Mouse (Mus musculus) adrenal gland, adult 18-20 months (tissue): ENCODE results near the gene Pth2. TPM values are rescaled to one million over a fixed set of nuclear protein-coding genes. Genes with fewer than 3 reads are reported as not detected.
"Not testable (repeated sequence)": the region's sequence is repeated elsewhere in the genome, so short reads cannot be mapped to it uniquely, and the experiment has no call there.

ENCODE experiments used
- DNase-seq, 2 experiments: peaks; one replicate each; pipeline ENCODE4 v3.0.0; 2021 to 2022; ENCODE audit warnings: low spot score in 2 of 2
- total RNA-seq, 2 experiments: library from RNA; stranded (reverse); gene quantifications; 1 replicate in 1 of 2; 2 replicates in 1 of 2; pipeline ENCODE4 v1.2.3; 2021

Gene Pth2
- total RNA-seq, 2 experiments from 2014 or later = not detected

DNA sequence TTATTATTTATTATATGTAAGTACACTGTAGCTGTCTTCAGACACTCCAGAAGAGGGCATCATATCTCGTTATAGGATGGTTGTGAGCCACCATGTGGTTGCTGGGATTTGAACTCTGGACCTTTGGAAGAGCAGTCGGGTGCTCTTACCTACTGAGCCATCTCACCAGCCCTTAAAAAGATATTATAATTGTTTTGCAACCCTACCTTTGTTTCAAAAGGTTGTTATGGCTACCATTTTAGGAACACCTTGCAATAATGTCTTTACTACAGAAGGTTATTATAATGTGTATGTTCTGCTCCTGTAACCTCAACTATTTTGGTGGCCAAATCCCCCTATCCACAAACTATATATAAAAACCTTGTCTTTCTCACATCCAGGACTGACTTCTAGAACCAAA, 27.7 kb upstream of the Pth2 start:
- not testable (repeated sequence) for DNase-seq

DNA sequence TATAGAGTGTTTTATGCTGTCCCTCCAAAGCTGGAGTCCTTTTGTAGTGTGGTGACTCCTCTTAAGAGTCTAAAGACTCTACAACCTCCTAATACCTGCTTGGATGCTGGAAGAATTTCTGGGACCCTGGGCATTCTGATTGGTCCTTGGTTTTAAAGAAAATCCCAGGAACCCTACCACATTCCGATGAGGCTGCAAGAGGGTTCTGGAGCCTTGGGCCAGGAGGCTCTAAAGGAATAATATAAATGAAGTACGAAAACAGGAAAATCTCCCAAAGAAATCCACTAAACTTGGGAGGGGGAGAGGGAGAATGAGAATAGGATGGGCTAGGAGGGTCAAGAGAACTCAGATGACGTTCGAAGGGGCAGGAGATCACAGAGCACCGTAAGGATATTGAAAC, 27.2 kb upstream of the Pth2 start:
- DNase-seq = no peak

DNA sequence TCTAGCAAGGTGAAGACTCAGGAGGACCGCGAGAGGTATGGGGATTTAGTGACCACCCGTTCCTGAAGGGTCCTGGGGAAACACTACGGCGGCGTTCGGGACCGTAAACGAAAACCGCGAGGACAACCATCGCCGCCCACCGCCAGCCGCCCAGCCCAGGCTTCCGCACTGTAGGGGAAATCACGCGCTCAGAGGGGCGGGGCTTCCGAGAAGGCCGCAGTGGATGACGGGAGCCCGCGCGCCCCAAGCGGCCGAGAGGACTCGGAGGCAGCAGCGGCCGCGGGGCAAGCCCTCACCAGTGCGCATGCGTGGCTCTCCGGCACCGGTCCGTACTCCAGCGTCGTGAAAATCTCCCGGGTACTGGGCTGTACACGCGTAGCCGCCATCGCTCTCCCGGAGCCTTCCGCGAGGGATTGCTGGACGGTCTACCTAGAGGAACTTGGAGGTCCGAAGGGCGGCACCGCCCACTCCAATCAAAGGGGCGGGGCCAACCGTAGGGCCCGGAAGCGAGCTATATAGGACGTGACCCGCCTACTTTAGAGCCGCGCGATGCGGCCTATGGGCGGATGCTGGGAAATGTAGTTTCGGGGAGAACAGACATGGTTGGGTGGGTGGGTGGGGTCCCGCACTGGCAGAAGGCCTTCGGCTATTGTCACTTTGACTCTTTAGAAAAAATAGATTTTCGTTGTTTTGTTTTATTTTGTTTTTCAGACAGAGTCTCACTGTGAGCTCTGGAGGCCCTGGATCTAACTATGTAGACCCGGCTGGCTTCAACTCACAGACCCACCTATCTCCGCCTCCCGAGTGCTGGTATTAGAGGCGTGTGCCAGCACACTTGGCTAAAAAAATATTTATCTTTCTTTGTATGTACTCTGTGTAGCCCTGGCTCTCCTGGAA, 26.5 kb upstream of the Pth2 start, which contains the start of the genes Pih1d1 and Aldh16a1:
Gene Pih1d1, plus strand, starts transcription at position 208 of the 897 bp plus-strand sequence.
Gene Aldh16a1, minus strand, starts transcription at position 489 of the 897 bp plus-strand sequence.
- peak; percentile 95 to 96 for DNase-seq

DNA sequence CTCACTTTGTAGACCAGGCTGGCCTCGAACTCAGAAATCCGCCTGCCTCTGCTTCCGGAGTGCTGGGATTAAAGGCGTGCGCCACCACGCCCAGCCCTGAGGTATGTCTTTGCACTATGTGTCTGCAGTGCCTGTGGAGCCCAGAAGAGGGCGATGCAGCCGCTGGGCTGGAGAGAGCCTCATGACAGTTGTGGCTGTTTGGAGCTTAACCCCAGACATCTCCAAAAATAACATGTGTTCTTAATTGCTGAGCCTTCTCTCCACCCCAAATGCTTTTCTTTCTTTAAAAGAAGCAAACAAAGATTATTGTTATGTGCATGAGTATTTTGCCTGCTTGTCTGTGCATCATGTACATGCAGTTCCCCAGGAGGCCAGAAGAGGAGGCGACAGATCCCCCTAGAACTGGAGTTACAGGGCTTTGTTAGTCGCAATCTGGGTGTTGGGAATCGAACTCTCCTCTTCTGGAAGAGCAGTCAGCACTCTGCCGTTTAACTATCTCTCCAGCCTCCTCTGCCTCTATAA, 25.7 kb upstream of the Pth2 start:
- DNase-seq = peak in 1 of 2 experiments; percentile 54

DNA sequence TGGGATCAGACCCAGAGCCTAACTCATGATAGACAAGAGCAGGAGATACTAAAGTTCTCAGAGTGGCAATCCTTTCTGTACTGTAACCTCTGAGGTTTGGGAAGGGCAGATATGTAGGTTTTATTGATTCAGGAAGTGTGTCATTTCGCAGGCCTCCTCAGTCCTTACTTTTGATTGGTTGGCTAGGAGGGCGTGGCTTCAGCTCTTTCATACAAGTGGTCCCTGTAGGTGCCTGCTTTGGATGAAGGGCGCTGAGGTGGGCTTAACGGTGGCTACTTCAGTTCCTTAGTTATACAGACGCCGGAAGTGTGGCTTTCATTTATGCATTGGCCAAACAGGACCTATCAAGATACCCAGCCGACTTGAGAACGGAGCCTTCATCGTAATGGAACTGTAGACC, 25.2 kb upstream of the Pth2 start:
- no peak for DNase-seq

DNA sequence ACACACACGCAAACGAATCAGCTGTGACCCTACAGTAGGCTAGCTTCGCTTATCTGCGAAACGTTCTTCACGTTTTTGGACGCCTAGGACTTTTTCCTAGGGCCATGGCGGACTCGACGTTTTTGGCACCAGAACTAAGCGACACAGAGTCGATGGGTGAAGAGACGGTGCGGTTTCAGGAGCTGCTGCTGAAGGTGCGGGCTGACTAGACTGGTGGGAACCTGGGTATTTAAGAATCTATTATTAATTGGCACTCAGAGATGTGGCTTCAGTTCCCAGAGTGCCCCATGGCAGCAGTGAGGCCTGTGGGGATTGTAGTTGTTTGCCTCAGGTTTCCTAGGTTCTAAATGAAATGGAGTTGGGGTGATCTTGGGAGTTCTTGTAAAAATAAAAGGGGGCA, 24.6 kb upstream of the Pth2 start:
- DNase-seq = no peak

DNA sequence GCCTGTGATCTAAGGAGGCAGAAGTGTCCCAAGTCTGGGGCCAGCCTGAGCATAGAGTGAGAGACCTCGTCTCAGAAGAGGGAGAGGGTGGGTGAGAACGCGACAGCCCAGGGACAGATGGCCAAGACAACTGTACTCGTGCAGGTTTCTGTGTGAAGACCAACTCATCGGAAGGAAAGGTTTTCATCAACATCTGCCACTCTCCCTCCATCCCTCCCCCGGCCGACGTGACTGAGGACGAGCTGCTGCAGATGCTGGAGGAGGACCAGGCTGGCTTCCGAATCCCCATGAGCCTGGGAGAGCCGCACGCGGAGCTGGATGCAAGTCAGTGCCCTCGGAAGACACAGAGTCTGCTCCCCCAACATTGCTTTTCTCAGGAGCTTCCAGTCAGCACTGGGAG, 23.3 kb upstream of the Pth2 start:
- no peak for DNase-seq

DNA sequence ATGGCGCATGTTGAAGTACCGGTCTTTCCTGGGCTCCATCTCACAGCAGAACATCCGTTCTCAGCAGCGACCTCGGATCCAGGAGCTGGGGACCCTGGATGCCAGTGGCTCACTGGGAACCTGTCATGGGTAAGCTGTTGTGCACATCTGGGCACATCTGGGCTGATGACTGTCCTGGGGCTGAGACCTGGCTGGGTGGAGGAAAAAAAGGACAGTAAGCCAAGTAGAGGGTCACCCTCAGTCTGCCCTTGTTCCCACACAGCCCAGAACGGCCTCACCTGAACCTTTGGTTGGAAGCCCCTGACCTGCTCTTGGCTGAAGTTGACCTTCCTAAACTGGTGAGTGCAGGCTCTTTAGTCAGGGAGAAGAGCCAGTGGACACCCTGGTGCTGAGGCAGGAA, 21.8 kb upstream of the Pth2 start:
- no peak for DNase-seq

DNA sequence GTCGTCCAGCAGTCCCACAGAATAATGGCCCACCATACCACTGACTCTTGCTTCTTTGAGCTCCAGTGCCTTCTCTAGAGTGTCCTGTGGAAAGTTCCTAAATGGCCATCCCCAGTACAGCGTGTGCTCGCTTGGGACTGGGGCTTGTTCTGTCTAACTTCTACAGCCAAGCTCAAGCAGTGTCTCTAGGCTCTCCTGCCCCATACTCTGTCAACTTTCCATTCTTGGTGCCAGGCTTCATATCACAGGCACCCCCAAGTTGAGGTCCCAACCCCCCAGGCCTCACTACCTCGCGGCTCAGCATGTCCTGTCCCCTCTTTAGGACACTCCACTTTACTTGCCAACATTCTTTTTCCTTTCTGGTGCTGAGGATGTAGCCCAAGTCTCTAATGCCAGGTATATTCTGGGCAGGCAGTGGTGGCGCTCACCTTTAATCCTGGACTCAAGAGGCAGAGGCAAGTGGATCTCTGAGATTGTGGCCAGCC, 20.4 kb upstream of the Pth2 start:
- no peak for DNase-seq

DNA sequence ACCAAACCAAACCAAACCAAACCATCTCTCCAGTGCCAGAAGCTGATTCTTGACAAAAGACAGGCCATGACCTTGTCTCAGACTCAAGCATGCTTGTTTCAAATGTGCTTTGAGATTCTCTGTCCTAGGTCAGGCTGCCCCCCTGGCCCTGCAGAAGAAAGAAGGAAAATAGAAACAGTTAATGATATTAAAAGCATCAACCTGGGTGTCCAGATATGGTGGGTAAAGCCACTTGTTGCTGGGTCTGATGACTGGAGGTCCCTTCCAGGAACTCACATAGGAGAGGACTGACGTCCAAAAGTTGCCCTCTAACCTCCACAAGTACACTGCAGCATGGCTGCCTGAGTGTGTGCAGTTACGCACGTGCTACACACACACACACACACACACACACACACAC, 19.9 kb upstream of the Pth2 start:
- no peak for DNase-seq

DNA sequence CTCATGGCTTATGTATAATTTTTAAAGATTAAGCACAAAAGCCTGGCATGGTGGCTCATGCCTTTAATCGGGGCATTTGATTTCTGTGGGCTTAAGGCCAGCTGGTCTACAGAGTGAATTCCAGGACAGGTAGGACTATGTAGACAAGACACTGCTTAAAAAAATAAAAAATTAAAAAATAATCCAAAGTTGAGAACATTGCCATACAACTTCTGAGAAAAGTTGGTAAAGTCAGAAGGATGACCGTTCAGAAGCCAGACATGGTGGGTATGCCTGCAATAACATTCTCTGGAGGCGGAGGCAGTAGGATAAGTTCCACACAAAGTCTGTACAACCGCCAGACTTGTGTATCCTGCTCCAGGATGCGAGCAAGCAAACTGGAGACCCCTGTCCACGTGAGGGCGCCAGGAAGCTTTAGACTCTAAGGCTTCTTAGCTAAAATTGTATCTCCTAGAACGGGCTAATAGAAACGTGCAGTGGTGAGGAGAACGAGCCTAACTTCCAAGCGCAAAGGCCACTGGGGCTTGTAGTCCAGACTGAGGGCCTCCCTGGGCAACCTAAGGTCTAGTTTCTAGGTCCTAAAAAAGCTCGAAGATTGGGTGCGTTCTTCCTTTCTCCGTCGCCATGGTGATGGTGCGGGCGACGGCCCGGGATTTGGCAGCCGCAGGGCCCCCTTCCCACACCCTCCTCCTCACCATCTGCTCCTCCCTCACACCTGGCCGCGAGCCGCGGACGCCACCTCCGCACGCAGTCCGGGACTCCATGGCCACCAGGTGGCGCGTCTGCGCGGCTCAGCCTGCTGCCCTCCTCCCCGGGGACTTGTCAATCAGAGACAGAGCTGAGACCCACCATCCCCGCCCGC, 19.0 kb upstream of the Pth2 start:
- DNase-seq = peak; percentile 84 to 93

DNA sequence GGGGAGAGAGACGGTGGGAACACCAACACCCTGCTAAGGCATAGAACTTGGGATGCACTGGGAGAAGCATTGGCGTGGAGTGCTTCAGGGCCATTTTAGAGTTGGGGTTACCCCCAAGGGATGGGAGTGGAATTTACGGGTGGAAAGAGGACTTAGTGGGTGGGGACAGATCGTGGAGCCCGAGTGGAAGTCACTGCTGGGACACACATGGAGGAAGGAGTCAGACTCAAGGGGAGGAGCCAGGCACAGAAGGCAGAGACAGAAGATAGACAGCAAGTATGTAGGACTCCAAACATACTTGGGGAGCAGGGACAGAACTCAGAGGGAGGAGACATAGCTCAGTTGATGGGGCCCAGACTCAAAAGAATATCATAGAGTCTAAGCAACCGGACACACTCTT, 18.2 kb upstream of the Pth2 start:
- DNase-seq = no peak

DNA sequence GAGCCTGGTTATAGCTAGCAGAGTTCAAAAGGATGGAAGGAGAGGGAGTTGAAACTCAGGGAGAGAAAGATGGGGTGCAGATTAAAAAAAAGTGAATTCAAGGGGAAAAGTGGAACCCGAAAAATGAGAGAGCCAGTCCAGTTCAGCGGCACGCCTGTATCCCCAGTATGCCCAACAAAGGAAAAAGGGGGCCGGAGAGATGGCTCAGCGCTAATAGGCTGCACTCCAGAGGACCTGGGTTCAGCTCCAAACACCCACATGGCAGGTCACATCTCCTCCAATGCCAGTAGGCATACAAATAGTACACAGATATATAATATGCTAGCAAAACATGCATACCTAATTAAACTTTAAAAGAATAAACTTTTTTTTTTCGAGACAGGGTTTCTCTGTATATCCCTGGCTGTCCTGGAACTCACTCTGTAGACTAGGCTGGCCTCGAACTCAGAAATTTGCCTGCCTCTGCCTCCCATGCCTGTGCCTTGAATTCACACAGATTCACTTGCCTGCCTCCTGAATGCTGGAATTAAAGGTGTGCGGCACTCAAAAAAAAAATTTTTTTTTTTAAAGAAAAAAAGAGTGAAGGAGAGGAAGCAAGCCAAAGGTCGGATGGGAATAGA, 17.7 kb upstream of the Pth2 start:
- no peak for DNase-seq

DNA sequence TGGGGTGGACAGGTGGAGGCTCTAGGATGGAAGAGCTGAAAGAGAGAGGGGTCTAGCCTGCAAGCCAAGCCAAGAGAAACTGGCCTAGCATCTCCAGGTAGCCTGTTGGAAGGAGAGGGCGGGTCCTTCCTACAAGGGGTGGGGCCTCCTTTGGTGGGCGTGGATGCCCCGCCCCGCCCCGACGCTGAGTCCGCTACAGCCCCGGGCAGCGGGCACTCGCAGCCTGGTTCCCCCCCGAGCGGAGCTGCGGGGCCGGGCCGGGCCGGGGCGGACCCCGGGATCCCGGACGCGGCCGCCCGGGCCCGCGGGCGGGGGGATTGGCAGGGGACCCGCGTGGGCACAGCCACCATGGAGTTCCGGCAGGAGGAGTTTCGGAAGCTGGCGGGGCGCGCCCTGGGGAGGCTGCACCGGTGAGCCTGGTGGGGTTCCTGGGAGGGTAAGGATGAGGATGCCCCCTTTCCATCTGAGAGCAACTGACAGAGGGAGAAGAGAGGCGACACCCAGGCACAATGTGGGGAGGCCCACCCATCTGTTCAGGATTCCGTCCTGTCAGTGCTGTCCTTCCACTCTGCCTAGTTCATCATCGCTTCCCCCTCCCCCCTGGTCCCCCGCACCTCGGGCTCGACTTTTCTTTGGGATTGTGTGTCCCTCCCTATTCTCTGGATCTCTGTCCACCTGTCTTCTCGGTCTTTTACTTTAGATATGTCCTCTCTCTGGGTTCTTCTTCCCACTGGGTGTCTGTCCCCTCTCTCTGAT, 16.9 kb upstream of the Pth2 start, which contains the start of gene Slc17a7:
Gene Slc17a7, plus strand, starts transcription at position 215 of the 756 bp plus-strand sequence.
- DNase-seq = peak; percentile 33 to 46

DNA sequence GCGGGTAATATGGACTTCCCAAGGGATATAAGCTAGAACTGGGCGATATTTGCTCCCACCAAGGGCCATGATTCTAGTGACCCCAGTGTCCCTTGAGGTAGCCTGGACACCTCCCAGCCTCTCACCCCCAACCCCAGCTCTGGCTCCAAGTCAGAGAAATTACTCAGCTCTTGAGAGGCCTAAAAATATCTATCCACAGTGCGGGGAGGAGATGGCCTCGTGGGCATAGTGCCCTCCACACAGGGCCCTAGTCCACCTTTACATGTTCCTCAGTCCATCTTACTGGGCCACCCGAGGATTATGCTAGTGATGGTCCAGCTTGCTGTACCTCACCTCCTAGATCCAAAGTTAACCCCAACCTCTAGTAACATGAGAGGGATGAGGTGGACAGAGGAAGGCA, 16.0 kb upstream of the Pth2 start:
- DNase-seq = no peak

DNA sequence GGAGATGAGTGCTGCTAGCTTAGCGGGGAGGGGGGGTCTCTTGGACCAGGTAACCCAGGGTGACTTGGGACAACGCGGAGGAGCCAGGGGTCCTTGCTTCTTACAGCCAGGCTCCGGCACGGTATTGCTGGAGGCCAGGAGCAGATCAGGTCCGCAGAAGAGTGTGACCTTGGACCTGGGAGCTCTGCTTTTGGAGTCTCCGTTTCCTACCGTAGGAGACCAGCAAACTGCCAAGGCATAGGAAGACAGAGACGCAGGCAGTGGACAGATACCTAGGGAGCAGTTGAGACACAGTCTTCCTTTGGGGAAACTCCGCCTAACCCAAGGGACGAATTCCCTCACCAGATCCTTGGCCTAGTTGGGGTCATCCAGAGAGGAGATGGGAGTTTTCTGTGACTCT, 15.1 kb upstream of the Pth2 start:
- no peak for DNase-seq

DNA sequence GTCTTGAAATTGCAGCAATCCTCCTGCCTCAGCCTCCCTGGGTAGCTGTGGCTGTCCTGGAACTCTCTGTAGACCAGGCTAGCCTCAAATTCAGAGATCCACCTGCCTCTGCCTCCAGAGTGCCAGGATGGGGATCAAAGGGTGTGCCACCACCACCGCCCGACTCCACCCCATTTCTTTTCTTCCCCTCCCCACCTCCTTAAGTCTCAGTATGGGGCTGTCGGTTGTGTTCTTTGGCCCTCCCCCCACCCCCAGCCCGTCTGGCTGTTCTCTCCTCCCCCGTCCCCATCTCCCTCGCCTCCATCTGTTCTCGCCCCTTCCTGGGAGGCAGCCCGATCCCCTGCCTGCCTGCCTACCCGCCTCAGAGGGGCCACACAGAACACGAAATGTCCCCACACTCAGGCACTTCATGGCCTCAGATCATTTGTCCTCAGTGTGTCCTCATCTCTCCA, 13.8 kb upstream of the Pth2 start:
- DNase-seq = no peak

DNA sequence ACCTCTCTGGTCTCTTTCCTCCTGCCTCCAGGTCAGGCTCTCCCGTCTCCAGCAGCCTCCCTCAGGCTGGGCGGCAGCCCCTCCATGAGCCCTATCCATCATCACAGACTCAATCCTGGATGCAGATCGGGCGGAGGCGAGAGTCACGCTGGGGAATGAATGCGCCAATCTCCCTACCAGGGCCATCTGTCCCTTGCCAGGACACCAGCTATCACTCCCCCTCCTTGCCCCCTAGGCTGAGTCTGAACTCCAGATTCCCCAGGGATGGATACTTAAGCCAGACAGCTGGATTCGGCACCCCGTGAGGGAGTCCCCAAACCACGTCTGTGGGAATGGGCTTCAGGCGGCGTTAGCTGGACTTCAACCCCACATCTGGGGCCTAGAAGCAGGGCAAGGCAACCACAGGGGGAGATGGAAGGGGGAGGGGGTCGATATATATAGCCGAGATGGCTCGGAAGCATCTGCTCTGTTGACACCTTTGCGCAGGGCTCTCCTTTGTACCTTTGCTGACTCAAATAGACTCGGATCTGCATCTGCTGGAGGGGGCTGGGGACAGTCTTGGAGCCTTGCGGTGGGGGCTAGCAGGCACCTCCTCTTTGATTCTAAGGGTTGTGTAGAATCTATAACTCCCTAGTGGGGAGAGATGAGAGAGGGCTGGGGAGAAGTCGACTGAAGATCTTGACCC, 12.9 kb upstream of the Pth2 start:
- DNase-seq = no peak

DNA sequence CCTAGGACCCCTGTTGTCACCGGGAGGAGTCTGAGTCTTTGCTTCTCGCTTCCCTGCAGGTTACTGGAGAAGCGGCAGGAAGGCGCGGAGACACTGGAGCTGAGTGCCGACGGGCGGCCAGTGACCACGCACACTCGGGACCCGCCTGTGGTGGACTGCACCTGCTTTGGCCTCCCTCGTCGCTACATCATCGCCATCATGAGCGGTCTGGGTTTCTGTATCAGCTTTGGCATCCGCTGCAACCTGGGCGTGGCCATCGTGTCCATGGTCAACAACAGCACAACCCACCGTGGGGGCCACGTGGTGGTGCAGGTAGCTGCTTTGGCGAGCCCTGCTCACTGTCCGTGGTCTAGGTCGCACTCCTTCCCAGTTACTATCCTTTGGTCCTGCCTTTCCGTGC, 12.1 kb upstream of the Pth2 start:
- no peak for DNase-seq

DNA sequence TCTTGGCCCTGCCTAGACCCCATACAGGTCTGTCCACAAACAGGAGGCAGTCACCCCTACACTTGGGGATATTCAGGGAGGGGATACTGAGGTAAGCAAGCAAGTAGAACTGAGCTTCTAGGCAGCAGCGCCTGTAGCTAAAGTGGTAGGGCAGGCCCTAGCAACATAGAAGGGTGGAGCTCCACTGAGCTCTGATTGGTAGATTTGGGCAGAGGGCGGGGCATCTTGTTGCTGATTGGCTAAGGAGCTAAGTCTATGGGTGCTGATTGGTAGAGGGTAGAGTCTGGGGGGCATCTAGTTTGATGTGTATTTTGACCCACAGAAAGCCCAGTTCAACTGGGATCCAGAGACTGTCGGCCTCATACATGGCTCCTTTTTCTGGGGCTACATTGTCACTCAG, 11.3 kb upstream of the Pth2 start:
- no peak for DNase-seq
